Mouse (Mus musculus) lung, adult 2 months (tissue): Measurements from ENCODE around the gene Mettl14. TPM values are rescaled to one million over a fixed set of nuclear protein-coding genes. Genes with fewer than 3 reads are reported as not detected.

ENCODE experiments used
- DNase-seq: peaks from one replicate; pipeline ENCODE4 v3.0.0; 2022
- H3K4me1 ChIP-seq: fragments of 200-500 bp; 2 replicates; pipeline ENCODE4 v1.6.1; 2011; ENCODE audit warnings: low read length; ENCODE audit not compliant: control insufficient read depth, insufficient read depth
- H3K4me3 ChIP-seq: fragments of 200-500 bp; replicated peaks from 2 replicates; pipeline ENCODE3; 2011; ENCODE audit warnings: low read depth, mild to moderate bottlenecking, control low read depth, low read length; ENCODE audit errors: extremely low read depth
- CTCF ChIP-seq: fragments of 200-500 bp; IDR thresholded peaks from 2 replicates; pipeline ENCODE4 v1.5.1; 2011; ENCODE audit warnings: mild to moderate bottlenecking, low read length, control low read depth; ENCODE audit not compliant: insufficient read depth
- POLR2A ChIP-seq: fragments of 200-500 bp; IDR thresholded peaks from 2 replicates; pipeline ENCODE4 v1.6.1; 2011; ENCODE audit warnings: low read depth, mild to moderate bottlenecking, control low read depth, low read length, borderline replicate concordance; ENCODE audit errors: extremely low read depth
- WGBS: fragments of 180-500 bp; shearing (Covaris S2); methylation state at CpG from one replicate; pipeline ENCODE4 v1.1.7; 2018; 5-methylcytosine and 5-hydroxymethylcytosine counted together
- polyA plus RNA-seq: library from polyadenylated mRNA; depleted of rRNA; stranded (reverse); fragments of >200 nt; gene quantifications from 2 replicates; pipeline ENCODE4 v1.2.3, GENCODE M21; 2012

Gene Mettl14
- polyA plus RNA-seq, 1 experiment = 5.7 TPM

- no peak for TF ChIP-seq POLR2A
- no peak for TF ChIP-seq CTCF
- Histone ChIP-seq H3K4me1 (no peaks in the 10 kb centered on the region), H3K4me3 (no peak overlapping the region)
- DNase-seq = no peak
- WGBS = 74% methylated on average over 4 of the region's 4 CpGs
These were observed 29.4 kb downstream of the Mettl14 start for GRCm38 (mm10) chr3:123356377-123356991.

- H3K4me3 ChIP-seq = no peak overlapping the region
- no peak for TF ChIP-seq CTCF
- TF ChIP-seq POLR2A = no peak
- no peaks in the 10 kb centered on the region for H3K4me1 ChIP-seq
- DNase-seq = no peak
- 94% methylated on average over 9 of the region's 9 CpGs for WGBS
These were observed 31.5 kb downstream of the Mettl14 start for GRCm38 (mm10) chr3:123354388-123354787.

- WGBS = 91% methylated on average over 12 of the region's 12 CpGs
- DNase-seq = no peak
- TF ChIP-seq POLR2A = no peak
- TF ChIP-seq CTCF = no peak
- no peaks in the 10 kb centered on the region for H3K4me1 ChIP-seq
- H3K4me3 ChIP-seq = no peak overlapping the region
These were observed 32.2 kb downstream of the Mettl14 start for GRCm38 (mm10) chr3:123353661-123354060.

- WGBS = 62% methylated on average over 6 of the region's 6 CpGs
- Histone ChIP-seq H3K4me1 (no peaks in the 10 kb centered on the region), H3K4me3 (no peak overlapping the region)
- TF ChIP-seq CTCF (no peak), POLR2A (no peak)
- DNase-seq = peak; percentile 15
These were observed 32.7 kb downstream of the Mettl14 start for GRCm38 (mm10) chr3:123353183-123353582.

DNA sequence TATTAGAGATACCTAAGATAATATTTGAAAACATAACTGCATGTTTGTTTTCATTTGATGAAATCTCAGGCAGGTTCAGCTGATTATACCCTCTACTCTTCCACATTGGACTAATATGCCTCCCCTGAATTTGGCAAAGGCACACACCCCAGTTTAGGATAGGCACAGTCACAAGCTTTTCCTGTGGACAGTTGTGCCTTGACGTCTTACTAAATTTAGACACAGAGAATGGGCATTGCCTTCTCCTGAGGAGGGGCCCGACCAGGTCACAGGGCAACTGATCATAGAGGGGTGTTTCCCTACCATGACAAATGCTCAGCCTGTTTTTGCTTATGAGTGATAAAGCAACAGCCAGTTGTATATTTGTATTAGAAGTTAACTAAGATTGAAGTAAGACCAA lies 34.4 kb downstream of the Mettl14 start:
- 55% methylated on average over 2 of the region's 2 CpGs for WGBS
- Histone ChIP-seq H3K4me1 (no peaks in the 10 kb centered on the region), H3K4me3 (no peak overlapping the region)
- no peak for DNase-seq
- TF ChIP-seq POLR2A = no peak
- TF ChIP-seq CTCF = no peak

- TF ChIP-seq POLR2A (no peak), CTCF (no peak)
- no peak overlapping the region for H3K4me3 ChIP-seq
- WGBS = 74% methylated on average over 8 of the region's 8 CpGs
- DNase-seq = no peak
- H3K4me1 ChIP-seq = no peaks in the 10 kb centered on the region
These were observed 35.3 kb downstream of the Mettl14 start for GRCm38 (mm10) chr3:123350602-123351001.

DNA sequence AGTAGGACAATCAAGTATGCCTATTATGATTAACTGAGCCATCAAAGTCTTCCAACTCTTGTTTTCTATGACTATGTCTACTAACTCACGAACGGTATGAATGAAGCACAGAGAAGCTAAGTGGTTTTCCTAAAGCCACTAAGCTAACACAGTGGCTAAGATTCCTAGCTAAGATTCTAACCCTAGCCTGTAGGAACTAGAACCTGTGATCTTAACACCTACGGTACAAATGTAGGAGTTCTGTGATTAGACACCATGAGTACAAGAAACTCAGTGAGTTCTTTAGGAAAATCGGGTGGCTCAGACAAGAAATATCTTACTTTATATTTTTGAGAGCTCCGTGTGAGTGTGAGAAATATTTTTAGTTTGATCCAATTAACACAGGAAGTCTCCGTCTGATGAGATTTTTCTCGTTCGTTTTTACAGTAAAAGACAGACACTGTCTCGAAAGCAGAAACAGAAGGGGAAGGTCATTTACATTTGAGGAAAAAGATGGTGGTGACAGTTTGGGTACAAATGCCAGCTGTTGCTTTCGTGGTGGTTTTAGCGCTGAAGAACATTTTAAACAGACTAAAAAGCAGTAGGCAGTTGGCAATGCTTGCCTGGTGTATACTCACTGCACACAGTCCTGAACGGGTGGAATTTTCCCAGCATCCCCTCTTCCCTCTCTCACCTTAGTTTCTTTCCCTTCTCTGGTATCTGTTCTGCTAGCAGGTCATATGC lies 37.7 kb downstream of the Mettl14 start:
- H3K4me3 ChIP-seq = no peak overlapping the region
- TF ChIP-seq CTCF (no peak), POLR2A (no peak)
- H3K4me1 ChIP-seq = no peaks in the 10 kb centered on the region
- WGBS = 75% methylated on average over 12 of the region's 12 CpGs
- DNase-seq = no peak

GRCm38 (mm10) chr3:123343690-123344089 lies 42.2 kb downstream of the Mettl14 start:
- WGBS = 76% methylated on average over 6 of the region's 6 CpGs
- Histone ChIP-seq H3K4me1 (no peaks in the 10 kb centered on the region), H3K4me3 (no peak overlapping the region)
- DNase-seq = no peak
- no peak for TF ChIP-seq CTCF
- no peak for TF ChIP-seq POLR2A

- no peaks in the 10 kb centered on the region for H3K4me1 ChIP-seq
- no peak for DNase-seq
- TF ChIP-seq POLR2A = no peak
- TF ChIP-seq CTCF = no peak
- 100% methylated on average over 2 of the region's 2 CpGs for WGBS
- no peak overlapping the region for H3K4me3 ChIP-seq
These were observed 44.9 kb downstream of the Mettl14 start for GRCm38 (mm10) chr3:123341049-123341448.

GRCm38 (mm10) chr3:123338666-123339195 lies 47.2 kb downstream of the Mettl14 start:
- DNase-seq = no peak
- Histone ChIP-seq H3K4me1 (peaks cover 3% of the 10 kb centered on the region), H3K4me3 (no peak overlapping the region)
- TF ChIP-seq POLR2A = no peak
- TF ChIP-seq CTCF = no peak
- WGBS = 63% methylated on average over 12 of the region's 12 CpGs
